Mouse (Mus musculus): ENCODE results near the gene Hadhb.
A peak's percentile ranks its signal among the peaks of the same experiment; 100 is the strongest.
"Not testable (repeated sequence)": the region's sequence is repeated elsewhere in the genome, so short reads cannot be mapped to it uniquely, and the experiment has no call there.

Gene Hadhb

GRCm38 (mm10) chr5:30175811-30176210 lies 20.8 kb downstream of the Hadhb start:
- DNase-seq (ENCODE audit: low spot score), result no peak

DNA sequence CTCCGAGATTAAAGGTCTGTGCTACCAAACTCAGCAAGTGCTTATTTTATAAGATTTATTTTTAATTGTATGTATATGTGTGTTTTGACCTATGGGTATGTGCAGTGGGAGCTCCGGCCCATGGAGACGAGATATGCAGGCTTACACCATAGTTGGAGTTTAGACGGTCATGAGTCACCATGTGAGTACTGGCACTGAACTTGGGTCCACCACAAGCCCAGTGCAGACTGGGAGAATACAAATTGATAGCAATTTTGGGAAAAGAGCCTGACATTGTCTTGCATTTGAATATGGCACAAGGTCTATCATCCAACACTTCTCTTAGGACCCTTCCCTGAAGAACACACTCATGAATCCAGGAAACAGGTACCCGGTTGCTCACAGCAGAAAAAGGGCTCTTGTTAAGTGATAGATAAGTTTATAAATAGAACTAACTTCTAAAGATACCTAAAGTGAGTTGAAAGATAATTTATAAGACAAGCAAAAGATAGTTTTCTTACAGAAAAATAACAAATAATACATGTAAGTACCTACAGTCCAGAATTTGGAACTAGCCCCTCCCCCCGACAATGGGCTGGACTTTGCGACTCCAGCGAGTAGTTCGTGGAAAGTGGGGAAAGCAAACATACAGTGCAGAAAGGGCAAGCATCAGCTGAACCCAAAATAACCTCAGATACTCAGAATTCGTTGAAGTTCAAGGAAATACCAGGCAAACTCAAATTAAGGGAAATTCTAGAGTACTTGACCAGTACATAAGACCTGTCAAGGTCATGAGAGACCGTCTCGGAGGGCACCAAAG lies 32.8 kb downstream of the Hadhb start:
- DNase-seq (ENCODE audit: low spot score), result no peak

GRCm38 (mm10) chr5:30192452-30192851 lies 37.4 kb downstream of the Hadhb start:
- DNase-seq (ENCODE audit: low spot score), result no peak

GRCm38 (mm10) chr5:30195340-30195739 lies 40.3 kb downstream of the Hadhb start:
- no peak for DNase-seq (ENCODE audit: low spot score)

DNA sequence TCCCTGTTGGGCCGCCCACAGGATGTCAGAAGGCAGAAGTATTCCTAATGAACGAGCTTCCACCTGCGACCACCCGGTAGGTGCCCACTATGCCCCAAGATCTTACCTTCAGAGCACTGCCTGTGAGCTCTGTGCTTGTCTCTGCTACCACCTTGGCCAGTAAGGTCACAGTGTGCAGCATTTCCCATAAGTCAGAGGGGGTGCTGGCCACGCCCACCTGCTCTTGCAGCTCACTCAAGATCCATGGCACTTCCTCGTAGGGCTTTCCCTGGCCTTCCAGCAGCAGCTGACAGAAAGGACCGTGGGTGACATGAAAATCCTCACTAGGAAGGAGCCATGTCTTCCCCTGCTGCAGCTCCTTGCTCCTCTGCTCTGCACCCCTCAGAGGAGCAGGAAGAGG lies 43.2 kb downstream of the Hadhb start:
- DNase-seq (ENCODE audit: low spot score), result no peak

DNA sequence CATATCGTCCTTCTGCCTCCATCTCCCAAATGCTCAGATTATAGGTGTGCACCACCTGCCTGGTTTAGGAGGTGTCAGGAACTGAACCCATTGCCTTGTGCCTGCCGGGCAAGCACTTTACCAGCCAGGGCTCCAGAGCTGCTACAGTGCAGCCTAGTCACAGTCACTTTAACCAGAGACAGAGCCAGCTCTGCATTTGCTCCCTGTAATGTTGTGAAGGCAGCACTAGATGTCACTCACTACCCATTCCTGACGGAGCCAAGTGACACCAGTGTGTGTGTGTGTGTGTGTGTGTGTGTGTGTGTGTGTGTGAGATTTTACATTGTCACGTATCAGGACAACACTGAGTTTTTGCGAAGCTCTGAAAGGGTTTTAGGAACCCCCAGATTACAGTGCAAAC lies 46.5 kb downstream of the Hadhb start:
- DNase-seq (ENCODE audit: low spot score), result peak; percentile 10

- no peak for DNase-seq (ENCODE audit: low spot score)
Observed at GRCm38 (mm10) chr5:30202221-30202620, 47.2 kb downstream of the Hadhb start.

DNA sequence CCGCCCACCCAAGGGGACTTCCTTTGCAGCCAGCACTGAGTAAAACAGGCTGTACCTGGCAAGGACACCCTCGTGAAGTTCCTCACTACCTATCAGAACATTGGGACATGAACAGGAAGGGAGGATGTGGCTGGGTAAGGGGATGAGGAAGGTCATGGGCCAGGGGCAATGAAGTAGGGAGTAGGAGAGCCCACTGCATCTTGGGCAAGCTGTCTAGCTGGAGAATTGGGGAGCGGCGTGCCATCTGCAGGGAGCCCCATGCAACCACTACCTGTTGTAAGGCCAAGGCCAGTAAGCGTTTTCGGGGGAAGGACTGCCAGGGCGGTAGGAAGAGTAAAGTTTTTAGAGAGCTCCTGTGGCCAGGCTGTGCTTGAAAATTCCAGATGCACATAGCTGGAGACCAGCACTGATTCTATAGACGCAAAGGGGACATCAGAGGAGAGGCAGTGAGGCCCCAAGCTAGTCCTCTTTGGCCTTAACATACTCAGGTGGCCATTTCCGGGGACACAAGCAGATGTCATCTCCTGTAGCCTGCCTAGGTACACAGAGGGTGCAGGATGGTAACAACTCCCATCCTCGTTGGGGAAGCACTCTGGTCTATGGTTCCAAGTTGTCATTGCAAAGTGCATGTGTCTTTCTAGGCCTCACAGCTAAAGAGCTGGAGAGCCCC lies 48.3 kb downstream of the Hadhb start:
- DNase-seq (ENCODE audit: low spot score), result no peak

DNA sequence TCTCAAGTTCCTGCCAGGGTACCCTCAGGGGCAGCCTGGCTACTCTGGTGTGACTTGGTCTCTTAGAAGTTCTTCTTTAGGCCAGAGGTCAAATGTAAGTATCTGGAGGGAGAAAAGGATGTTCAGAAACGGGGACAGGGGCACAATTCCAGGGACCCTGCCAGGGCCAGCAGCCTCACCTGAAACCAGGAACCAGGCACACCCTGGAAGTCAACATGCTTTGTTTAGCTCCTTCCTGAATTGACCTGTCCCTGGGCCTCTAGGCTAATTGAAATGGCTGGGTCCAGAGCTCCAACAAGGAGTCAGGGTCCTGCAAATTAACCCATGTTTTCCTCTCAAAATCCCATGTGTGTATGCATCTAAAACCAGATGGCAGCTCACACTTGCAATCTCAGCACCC lies 49.4 kb downstream of the Hadhb start:
- DNase-seq (ENCODE audit: low spot score), result no peak

DNA sequence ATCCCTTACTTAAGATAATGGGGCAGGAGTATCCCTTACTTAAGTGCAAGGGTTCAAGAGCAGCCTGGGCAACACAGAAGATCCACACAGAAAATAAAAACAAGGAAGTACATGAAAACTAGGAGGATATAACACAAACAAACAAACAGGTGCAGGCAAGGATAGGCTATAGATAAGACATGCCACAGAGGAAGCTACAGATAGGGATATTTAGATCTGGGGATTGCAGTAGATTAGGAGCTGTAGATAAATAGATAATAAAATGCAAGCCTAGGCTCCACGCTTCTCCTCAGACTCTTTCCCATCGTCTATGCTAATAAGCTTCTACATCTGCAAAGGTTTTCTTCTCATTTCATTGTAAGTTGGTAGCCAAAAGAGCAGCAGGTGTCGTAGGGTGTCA lies 50.0 kb downstream of the Hadhb start:
- no peak for DNase-seq (ENCODE audit: low spot score)

DNA sequence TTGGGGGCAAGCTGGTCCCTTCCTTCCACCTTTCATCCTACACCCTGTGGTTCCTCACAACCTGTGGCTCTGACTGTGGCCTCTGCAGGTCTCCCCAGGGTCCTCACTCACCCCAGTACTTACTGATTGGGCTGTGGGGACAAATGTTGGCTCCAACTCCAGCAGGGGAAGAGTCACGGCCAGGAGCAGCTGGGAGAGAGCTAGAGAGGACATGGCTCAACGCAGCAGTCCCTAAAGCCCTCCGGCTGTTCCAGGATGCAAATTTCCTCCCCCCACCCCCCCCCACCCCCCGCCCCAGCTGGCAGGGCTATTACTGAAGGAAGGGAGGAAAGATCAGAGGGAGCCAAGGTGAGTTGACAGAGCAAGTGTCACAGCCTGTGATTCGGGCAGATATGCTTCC lies 50.4 kb downstream of the Hadhb start, which contains the start of gene Adgrf3:
TSS of gene Adgrf3 (minus strand) at position 230 of the 400 bp plus-strand sequence.
- no peak for DNase-seq (ENCODE audit: low spot score)

GRCm38 (mm10) chr5:30207276-30207675 lies 52.2 kb downstream of the Hadhb start:
- DNase-seq (ENCODE audit: low spot score), result no peak

DNA sequence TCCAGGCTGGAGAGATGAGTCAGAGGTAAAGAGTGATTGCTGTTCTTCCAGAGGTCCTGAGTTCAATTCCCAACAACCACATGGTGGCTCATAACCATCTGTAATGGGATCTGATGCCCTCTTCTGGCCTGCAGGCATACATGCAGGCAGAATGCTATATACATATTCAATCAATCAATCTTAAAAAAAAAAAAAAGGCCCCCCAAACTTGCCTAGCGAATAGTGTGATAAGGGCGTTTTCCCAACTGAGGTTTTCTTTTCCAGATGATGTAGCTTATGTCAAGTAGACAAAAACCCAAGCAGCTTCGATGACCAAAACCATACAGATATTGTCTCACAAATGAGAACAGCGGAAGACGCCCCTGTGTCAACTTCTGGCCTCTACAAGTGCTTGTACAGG lies 55.7 kb downstream of the Hadhb start:
- not testable (repeated sequence) for DNase-seq (ENCODE audit: low spot score)

- DNase-seq (ENCODE audit: low spot score), result peak; percentile 48
Observed at GRCm38 (mm10) chr5:30214889-30215288, 59.8 kb downstream of the Hadhb start.

GRCm38 (mm10) chr5:30215970-30216369 lies 60.9 kb downstream of the Hadhb start:
- DNase-seq (ENCODE audit: low spot score), result no peak

DNA sequence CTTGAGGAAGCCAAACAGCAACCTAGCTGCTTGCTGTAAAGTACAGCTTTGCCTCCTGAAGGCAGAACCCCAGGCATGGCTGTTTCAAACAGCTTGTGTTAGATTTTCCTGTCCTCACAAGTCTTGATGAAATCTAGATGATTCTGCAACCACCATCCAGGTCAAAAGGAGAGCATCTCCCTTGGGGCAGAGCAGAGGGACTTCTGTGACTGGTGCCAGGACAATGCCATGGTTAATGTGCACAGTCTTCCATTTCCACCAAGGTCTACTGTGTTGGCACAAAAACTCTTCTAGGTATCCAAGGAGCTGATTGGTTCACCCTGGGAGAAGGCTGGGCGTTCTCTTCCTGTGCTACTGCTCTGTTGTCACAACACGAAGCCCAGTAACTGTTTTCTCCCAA lies 64.7 kb downstream of the Hadhb start:
- no peak for DNase-seq (ENCODE audit: low spot score)

GRCm38 (mm10) chr5:30220666-30221065 lies 65.6 kb downstream of the Hadhb start:
- DNase-seq (ENCODE audit: low spot score), result no peak

DNA sequence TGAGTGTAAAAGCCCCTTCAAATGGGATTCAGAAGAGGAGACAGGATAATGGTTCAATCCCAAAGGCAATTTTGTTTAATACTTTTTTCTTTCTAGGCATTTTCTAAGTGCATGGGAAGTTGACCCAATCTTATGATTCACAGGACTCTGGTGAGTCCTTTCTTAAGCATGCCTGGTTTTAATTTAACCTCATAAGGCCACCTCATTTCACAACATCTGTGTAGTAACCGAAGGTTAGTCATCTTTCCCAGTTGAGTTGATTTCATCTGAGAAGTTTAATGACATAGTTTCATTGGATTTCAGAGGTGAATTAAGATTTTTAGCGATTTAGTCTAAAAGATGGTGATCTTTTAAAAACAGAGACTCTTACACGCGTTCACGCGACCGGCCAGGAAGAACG lies 67.6 kb downstream of the Hadhb start:
- no peak for DNase-seq (ENCODE audit: low spot score)

DNA sequence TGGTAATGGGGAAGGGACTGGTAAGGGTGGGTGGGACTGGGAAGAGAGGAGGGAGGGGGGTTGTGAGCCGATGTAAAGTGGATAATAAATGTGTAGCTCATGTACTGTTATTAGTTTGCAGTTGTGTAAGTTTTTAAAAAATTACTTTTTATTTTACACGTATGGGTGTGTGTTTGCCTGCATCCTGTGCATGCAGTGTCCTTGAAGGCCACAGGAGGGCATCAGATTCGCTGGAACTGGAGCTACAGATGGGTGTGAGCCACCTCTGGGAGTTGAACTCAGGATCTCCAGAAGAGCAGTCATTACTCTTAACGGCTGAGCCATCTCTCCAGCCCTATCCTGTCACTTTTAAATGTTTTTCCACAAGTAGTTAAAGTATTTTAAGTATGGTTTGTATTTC lies 75.9 kb downstream of the Hadhb start:
- no peak for DNase-seq (ENCODE audit: low spot score)

DNA sequence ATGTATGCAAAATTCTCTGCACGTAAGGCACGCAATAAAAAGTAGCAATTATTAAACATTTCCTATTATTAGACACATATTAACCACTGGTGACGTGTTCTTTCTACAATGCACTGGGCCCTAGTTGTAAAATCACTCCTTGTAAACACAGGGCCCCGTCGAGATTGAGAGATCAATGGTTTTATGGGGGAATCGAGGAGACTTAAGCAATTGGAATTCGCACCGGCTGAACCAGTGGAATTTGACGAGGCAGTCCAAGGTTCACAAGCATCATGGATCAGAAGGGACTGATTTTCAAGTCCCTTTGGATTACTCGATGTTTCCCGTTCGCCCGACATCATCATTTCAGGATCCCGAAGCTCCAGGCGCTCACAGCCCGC lies 76.8 kb downstream of the Hadhb start:
- DNase-seq (ENCODE audit: low spot score), result no peak

GRCm38 (mm10) chr5:30232271-30232971 lies 77.4 kb downstream of the Hadhb start, which contains the start of gene Selenoi:
TSS of gene Selenoi (plus strand) at chr5:30232581.
- DNase-seq (ENCODE audit: low spot score), result peak; percentile 94

GRCm38 (mm10) chr5:30233042-30233441 lies 78.0 kb downstream of the Hadhb start:
- no peak for DNase-seq (ENCODE audit: low spot score)

DNA sequence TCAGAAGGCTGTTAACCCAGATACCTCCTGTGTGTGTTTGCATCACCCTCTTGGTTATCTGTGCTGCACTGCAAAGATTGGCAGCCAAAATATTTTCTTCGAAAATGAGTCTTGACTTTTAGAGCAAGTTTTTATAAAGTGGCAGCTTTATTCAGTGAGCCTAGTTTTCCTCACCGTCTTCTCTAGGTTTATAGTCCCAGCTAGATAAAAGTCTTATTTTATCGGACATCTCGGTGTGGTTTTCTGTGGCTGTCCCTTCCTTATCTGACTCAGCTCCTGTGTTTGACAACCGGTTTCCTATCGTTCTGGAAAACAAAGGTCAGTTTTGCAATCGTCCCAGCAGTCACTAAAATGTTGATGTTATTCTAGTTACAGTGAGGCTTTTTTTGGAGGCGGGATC lies 78.9 kb downstream of the Hadhb start:
- DNase-seq (ENCODE audit: low spot score), result no peak
